Mouse (Mus musculus) heart, postnatal 0 days (tissue): Measurements from ENCODE around the gene Stx5a. TPM values are rescaled to one million over a fixed set of nuclear protein-coding genes. Genes with fewer than 3 reads are reported as not detected.

Experiments used
- ATAC-seq: fragments of 200-750 bp; cut with Nextera tagmentation; 2 replicates; pipeline ENCODE4 v1.8.0; 2017; ENCODE audit warnings: low read depth, moderate number of reproducible peaks, moderate library complexity; ENCODE audit not compliant: insufficient read depth
- DNase-seq: peaks from one replicate; pipeline ENCODE4 v3.0.0-alpha.2; 2016; ENCODE audit warnings: low spot score
- H3K27ac ChIP-seq: fragments of 300-500 bp; sonication (generic); 2 replicates; pipeline ENCODE4 v1.5.1; 2014; ENCODE audit warnings: low read depth, mild to moderate bottlenecking
- H3K27me3 ChIP-seq: fragments of 300-500 bp; sonication (generic); 2 replicates; pipeline ENCODE4 v1.6.1; 2014; ENCODE audit warnings: low read length, mixed read lengths; ENCODE audit not compliant: control insufficient read depth, insufficient read depth
- H3K36me3 ChIP-seq: fragments of 300-500 bp; sonication (generic); replicated peaks from 2 replicates; pipeline ENCODE4 v1.6.1; 2014; ENCODE audit warnings: low read length, mixed read lengths; ENCODE audit not compliant: control insufficient read depth, insufficient read depth
- H3K4me1 ChIP-seq: fragments of 300-500 bp; sonication (generic); 2 replicates; pipeline ENCODE4 v1.6.1; 2014; ENCODE audit warnings: antibody characterized with exemption; ENCODE audit not compliant: control insufficient read depth, insufficient read depth
- H3K4me2 ChIP-seq: fragments of 300-500 bp; sonication (generic); 2 replicates; pipeline ENCODE4 v1.6.1; 2014; ENCODE audit warnings: low read depth, mild to moderate bottlenecking, low read length, moderate library complexity
- H3K4me3 ChIP-seq: fragments of 300-500 bp; sonication (generic); 2 replicates; pipeline ENCODE4 v1.5.1; 2014; ENCODE audit warnings: low read depth, low read length
- H3K9ac ChIP-seq: fragments of 300-500 bp; sonication (generic); replicated peaks from 2 replicates; pipeline ENCODE4 v1.6.1; 2014; ENCODE audit warnings: low read depth, low read length, mixed read lengths
- H3K9me3 ChIP-seq: fragments of 300-500 bp; sonication (generic); replicated peaks from 2 replicates; pipeline ENCODE4 v1.6.1; 2016; ENCODE audit warnings: low read length; ENCODE audit not compliant: control insufficient read depth
- CTCF ChIP-seq: IDR thresholded peaks from 2 replicates; pipeline ENCODE4 v1.5.1; 2016; ENCODE audit warnings: antibody characterized with exemption, control low read depth, low read depth
- EP300 ChIP-seq: IDR thresholded peaks from 2 replicates; pipeline ENCODE4 v1.6.1; 2016; ENCODE audit warnings: antibody characterized with exemption, low read depth
- WGBS: fragments of 180-500 bp; shearing (Covaris S2); extraction: QIAGEN DNeasy Blood & Tissue Kit; methylation state at CpG from one replicate; pipeline ENCODE4 v1.1.7; 2014; 5-methylcytosine and 5-hydroxymethylcytosine counted together
- polyA plus RNA-seq: library from polyadenylated mRNA; unstranded; fragments of >200 nt; fragmentation: Nextera tagmentation; extraction: Ambion mirVana; gene quantifications from 2 replicates; pipeline ENCODE4 v1.2.1, GENCODE M21; 2015
- total RNA-seq: library from RNA; depleted of rRNA; stranded (reverse); fragments of >200 nt; gene quantifications from 2 replicates; pipeline ENCODE4 v1.2.3, GENCODE M21; 2014; ENCODE audit warnings: low replicate concordance

Gene Stx5a
- total and polyA plus RNA-seq, 2 experiments from 2014 or later: 57.0 to 105 TPM

GRCm38 (mm10) chr19:8738911-8739310 is 2.3 kb upstream of the Stx5a start:
- Histone ChIP-seq H3K27me3 (no peaks in the 10 kb centered on the region), H3K9ac (no peak overlapping the region), H3K27ac (no peak overlapping the region), H3K9me3 (no peaks in the 10 kb centered on the region), H3K4me1 (peaks cover 17% of the 10 kb centered on the region), H3K4me3 (no peak overlapping the region), H3K4me2 (no peak overlapping the region), H3K36me3 (peaks cover 39% of the 10 kb centered on the region)
- no peak for TF ChIP-seq CTCF
- TF ChIP-seq EP300: no peak
- DNase-seq: no peak
- 87% methylated on average over 7 of the region's 7 CpGs for WGBS
- no peak for ATAC-seq

GRCm38 (mm10) chr19:8739646-8740045 is 1.6 kb upstream of the Stx5a start:
- no peak overlapping the region for H3K27ac ChIP-seq
- WGBS: 86% methylated on average over 6 of the region's 6 CpGs
- no peak for TF ChIP-seq CTCF
- no peak for TF ChIP-seq EP300
- no peaks in the 10 kb centered on the region for H3K9me3 ChIP-seq
- H3K4me1 ChIP-seq: peaks cover 17% of the 10 kb centered on the region
- no peak for ATAC-seq
- no peaks in the 10 kb centered on the region for H3K27me3 ChIP-seq
- H3K36me3 ChIP-seq: peaks cover 45% of the 10 kb centered on the region
- H3K4me2 ChIP-seq: no peak overlapping the region
- no peak overlapping the region for H3K4me3 ChIP-seq
- no peak for DNase-seq
- H3K9ac ChIP-seq: no peak overlapping the region

GRCm38 (mm10) chr19:8740603-8741002 is 610 bp upstream of the Stx5a start, which contains the start of gene 1700092M07Rik:
1700092M07Rik (plus strand) TSS chr19:8740718.
- Histone ChIP-seq H3K27me3 (no peaks in the 10 kb centered on the region), H3K4me3 (peak within 1 kb of the TSS; percentile 85), H3K9ac (peak within 1 kb of the TSS; percentile 89), H3K4me2 (peak within 1 kb of the TSS; percentile 93), H3K9me3 (no peaks in the 10 kb centered on the region), H3K27ac (peak within 1 kb of the TSS; percentile 97), H3K36me3 (peaks cover 54% of the 10 kb centered on the region), H3K4me1 (peaks cover 12% of the 10 kb centered on the region)
- no peak for ATAC-seq
- no peak for DNase-seq
- WGBS: 70% methylated on average over 14 of the region's 14 CpGs
- TF ChIP-seq EP300: no peak
- no peak for TF ChIP-seq CTCF

- Histone ChIP-seq H3K9me3 (no peaks in the 10 kb centered on the region), H3K4me3 (peak overlapping the region; percentile 85), H3K4me2 (peak overlapping the region; percentile 93), H3K27ac (peak overlapping the region; percentile 97), H3K27me3 (no peaks in the 10 kb centered on the region), H3K9ac (peak overlapping the region; percentile 89), H3K36me3 (peaks cover 70% of the 10 kb centered on the region), H3K4me1 (peaks cover 12% of the 10 kb centered on the region)
- TF ChIP-seq EP300: no peak
- no peak for TF ChIP-seq CTCF
- DNase-seq (no peak), ATAC-seq (no peak)
- 10% methylated on average over 14 of the region's 14 CpGs for WGBS
Observed at GRCm38 (mm10) chr19:8742176-8742575, 963 bp downstream of the Stx5a start.

GRCm38 (mm10) chr19:8745382-8745781 is 4.2 kb downstream of the Stx5a start:
- Histone ChIP-seq H3K9me3 (no peaks in the 10 kb centered on the region), H3K4me3 (no peak overlapping the region), H3K27ac (no peak overlapping the region), H3K9ac (no peak overlapping the region), H3K36me3 (peaks cover 77% of the 10 kb centered on the region), H3K4me2 (no peak overlapping the region), H3K4me1 (peaks cover 12% of the 10 kb centered on the region), H3K27me3 (no peaks in the 10 kb centered on the region)
- ATAC-seq (no peak), DNase-seq (no peak)
- 100% methylated on average over 1 of the region's 1 CpGs for WGBS
- TF ChIP-seq CTCF (no peak), EP300 (no peak)

- no peak for DNase-seq
- no peak overlapping the region for H3K9ac ChIP-seq
- H3K27me3 ChIP-seq: no peaks in the 10 kb centered on the region
- WGBS: 68% methylated on average over 2 of the region's 2 CpGs
- H3K4me3 ChIP-seq: no peak overlapping the region
- TF ChIP-seq EP300 (no peak), CTCF (peak; percentile 43)
- ATAC-seq: no peak
- peaks cover 93% of the 10 kb centered on the region for H3K36me3 ChIP-seq
- H3K4me2 ChIP-seq: no peak overlapping the region
- H3K27ac ChIP-seq: no peak overlapping the region
- peaks cover 10% of the 10 kb centered on the region for H3K4me1 ChIP-seq
- no peaks in the 10 kb centered on the region for H3K9me3 ChIP-seq
Observed at GRCm38 (mm10) chr19:8747368-8747767, 6.2 kb downstream of the Stx5a start.
